Mouse (Mus musculus): ENCODE measurements around the gene Tgm5. TPM values are rescaled to one million over a fixed set of nuclear protein-coding genes. Genes with fewer than 3 reads are reported as not detected.

Tgm5 gene
- total and polyA plus RNA-seq, 3 experiments = not detected

DNA sequence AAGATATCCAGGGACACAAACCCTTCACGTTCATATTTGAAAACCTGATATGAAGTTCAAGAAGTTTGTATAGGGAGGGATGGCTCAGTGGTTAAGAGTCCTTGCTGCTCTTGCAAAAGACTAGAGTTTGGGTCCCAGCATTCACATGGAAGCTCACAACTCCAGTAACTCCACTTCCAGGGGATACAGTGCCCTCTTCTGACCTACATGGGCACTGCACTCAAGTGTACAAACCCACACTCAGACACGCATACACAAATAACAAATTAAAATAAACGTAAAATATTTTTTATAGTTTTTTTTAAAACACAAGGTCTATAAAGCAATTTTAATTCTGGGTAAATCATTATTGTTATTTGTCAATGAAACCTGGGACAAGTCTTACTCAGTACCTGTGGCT is 2.9 kb upstream of the Tgm5 start:
- no peaks in the 10 kb centered on the region for H3K9me3 ChIP-seq (replicated peaks; ENCODE audit: low read length)
- TF ChIP-seq MAFK (IDR thresholded peaks at IDR 0.05; ENCODE audit: insufficient replicate concordance, low read length) (no peak), RAD21 (IDR thresholded peaks at IDR 0.05; ENCODE audit: low read depth, low read length) (peak; percentile 19), CTCF (conservative IDR thresholded peaks at IDR 0.05 in 1 of 2, IDR thresholded peaks at IDR 0.05 in 1 of 2; ENCODE audit: low read depth in 2 of 2, low read length in 2 of 2) (peak; percentile 15 to 28; a peak in 3 of 4 replicates), UBTF (IDR thresholded peaks at IDR 0.05; ENCODE audit: low read depth, low read length) (no peak)
- in situ Hi-C loops (cut with MboI; ENCODE audit: low pct_ligation_motif_present, low pct_unique_long_range_greater_than_20kb, low sequenced_read_pairs) = no loop called here

GRCm38 (mm10) chr2:121082626-121083025 is 3.0 kb downstream of the Tgm5 start:
- in situ Hi-C loops (cut with MboI; ENCODE audit: low pct_ligation_motif_present, low pct_unique_long_range_greater_than_20kb, low sequenced_read_pairs) (no loop called here), dilution Hi-C loops (cut with MboI; ENCODE audit: extremely low pct_ligation_motif_present, extremely low pct_unique_long_range_greater_than_20kb, low sequenced_read_pairs) (no loop called here)
- Histone ChIP-seq H3K36me3 (replicated peaks in 1 of 2; ENCODE audit: control insufficient read depth in 1 of 2, insufficient read depth in 1 of 2, low read length in 1 of 2) (no peaks in the 10 kb centered on the region), H3K9ac (ENCODE audit: insufficient read depth, low read depth) (no peak overlapping the region), H3K27me3 (replicated peaks) (peaks cover 14% of the 10 kb centered on the region), H3K4me3 (replicated peaks in 1 of 3; ENCODE audit: low read depth in 2 of 3, low read length in 2 of 3, poor library complexity in 1 of 3) (no peak overlapping the region), H3K79me2 (replicated peaks; ENCODE audit: control insufficient read depth, extremely low read depth, insufficient read depth, poor library complexity, severe bottlenecking) (no peaks in the 10 kb centered on the region), H3K4me2 (ENCODE audit: insufficient read depth, low read depth, poor library complexity, severe bottlenecking) (no peak overlapping the region), H3K4me1 (ENCODE audit: control insufficient read depth in 1 of 2, insufficient read depth in 2 of 2) (peaks cover 4 to 8% of the 10 kb centered on the region in 2 experiments; a peak in 2 of 4 replicates), H3K9me3 (replicated peaks; ENCODE audit: low read length) (no peaks in the 10 kb centered on the region), H3K27ac (ENCODE audit: insufficient read depth, low read depth) (no peak overlapping the region)
- TF ChIP-seq ELF1 (IDR thresholded peaks at IDR 0.05; ENCODE audit: low read depth, low read length) (no peak), SIN3A (IDR thresholded peaks at IDR 0.05; ENCODE audit: low read length) (no peak), CHD1 (IDR thresholded peaks at IDR 0.05; ENCODE audit: low read depth, low read length) (no peak), NRF1 (IDR thresholded peaks at IDR 0.05; ENCODE audit: low read depth, low read length) (no peak), CHD2 (IDR thresholded peaks at IDR 0.05; ENCODE audit: low read length) (no peak), ZMIZ1 (IDR thresholded peaks at IDR 0.05; ENCODE audit: low read depth, low read length) (no peak), RCOR1 (conservative IDR thresholded peaks at IDR 0.05; ENCODE audit: low read depth, low read length) (no peak), SMC3 (IDR thresholded peaks at IDR 0.05; ENCODE audit: low read depth, low read length) (no peak)
- DNase-seq (ENCODE audit: extremely low read depth) = peak; percentile 40

More for the DNA sequence above, 2.9 kb upstream of the Tgm5 start:
- DNase-seq (ENCODE audit: extremely low read depth) = no peak
- Histone ChIP-seq H3K9ac (ENCODE audit: insufficient read depth, low read depth) (no peak overlapping the region), H3K36me3 (replicated peaks in 1 of 2; ENCODE audit: control insufficient read depth in 1 of 2, insufficient read depth in 1 of 2, low read length in 1 of 2) (no peaks in the 10 kb centered on the region), H3K4me1 (ENCODE audit: control insufficient read depth in 1 of 2, insufficient read depth in 2 of 2) (peaks cover 0 to 2% of the 10 kb centered on the region in 2 experiments; a peak in 1 of 4 replicates), H3K79me2 (replicated peaks; ENCODE audit: control insufficient read depth, extremely low read depth, insufficient read depth, poor library complexity, severe bottlenecking) (no peaks in the 10 kb centered on the region), H3K4me2 (ENCODE audit: insufficient read depth, low read depth, poor library complexity, severe bottlenecking) (no peak overlapping the region), H3K27me3 (replicated peaks) (peaks cover 38% of the 10 kb centered on the region), H3K4me3 (replicated peaks in 1 of 3; ENCODE audit: low read depth in 2 of 3, low read length in 2 of 3, poor library complexity in 1 of 3) (no peak overlapping the region), H3K27ac (ENCODE audit: insufficient read depth, low read depth) (no peak overlapping the region)
- dilution Hi-C loops (cut with MboI; ENCODE audit: extremely low pct_ligation_motif_present, extremely low pct_unique_long_range_greater_than_20kb, low sequenced_read_pairs) = no loop called here

DNA sequence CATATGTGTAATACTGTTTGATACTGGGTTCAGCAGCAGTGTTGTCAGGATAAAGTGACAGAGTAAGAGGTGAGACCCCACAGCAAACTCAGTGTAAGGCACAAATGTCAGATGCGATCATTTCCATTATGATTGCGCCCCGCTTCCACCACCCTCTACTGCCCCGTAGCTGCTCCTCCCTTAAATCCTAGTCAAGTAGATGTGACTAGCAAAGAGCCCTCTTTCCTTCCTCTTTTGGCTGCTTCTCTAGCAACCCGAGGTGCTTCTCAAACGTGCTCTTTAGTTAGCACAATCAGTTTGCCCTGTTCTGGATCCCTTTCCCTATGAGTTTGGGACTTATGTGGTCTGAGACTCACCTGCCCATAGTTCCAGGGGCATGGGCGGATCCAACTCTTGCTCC is 10.9 kb downstream of the Tgm5 start:
- no peaks in the 10 kb centered on the region for H3K79me2 ChIP-seq (replicated peaks; ENCODE audit: control insufficient read depth, extremely low read depth, insufficient read depth, poor library complexity, severe bottlenecking)
- H3K4me2 ChIP-seq (ENCODE audit: insufficient read depth, low read depth, poor library complexity, severe bottlenecking) = no peak overlapping the region
- H3K36me3 ChIP-seq (replicated peaks in 1 of 2; ENCODE audit: control insufficient read depth in 1 of 2, insufficient read depth in 1 of 2, low read length in 1 of 2) = no peaks in the 10 kb centered on the region
- H3K4me3 ChIP-seq (replicated peaks in 1 of 3; ENCODE audit: low read depth in 2 of 3, low read length in 2 of 3, poor library complexity in 1 of 3) = no peak overlapping the region
- in situ Hi-C loops (cut with MboI; ENCODE audit: low pct_ligation_motif_present, low pct_unique_long_range_greater_than_20kb, low sequenced_read_pairs) (no loop called here), dilution Hi-C loops (cut with MboI; ENCODE audit: extremely low pct_ligation_motif_present, extremely low pct_unique_long_range_greater_than_20kb, low sequenced_read_pairs) (no loop called here)
- no peak overlapping the region for H3K9ac ChIP-seq (ENCODE audit: insufficient read depth, low read depth)
- peaks cover 8% of the 10 kb centered on the region for H3K9me3 ChIP-seq (replicated peaks; ENCODE audit: low read length)
- no peak overlapping the region for H3K27ac ChIP-seq (ENCODE audit: insufficient read depth, low read depth)
- TF ChIP-seq MAX (IDR thresholded peaks at IDR 0.05; ENCODE audit: low read length) = no peak
- TF ChIP-seq E2F4 (IDR thresholded peaks at IDR 0.05; ENCODE audit: insufficient replicate concordance, low read depth, low read length) = no peak
- peaks cover 13% of the 10 kb centered on the region for H3K27me3 ChIP-seq (replicated peaks)
- no peak for DNase-seq (ENCODE audit: extremely low read depth)
- no peaks in the 10 kb centered on the region for H3K4me1 ChIP-seq (ENCODE audit: control insufficient read depth in 1 of 2, insufficient read depth in 2 of 2)
